Mouse (Mus musculus) frontal cortex, postnatal 14 days (tissue): ENCODE results near the gene Chuk.

Experiments used
- DNase-seq, 2 experiments: peaks; one replicate each; pipeline ENCODE4 v3.0.0; 2022; ENCODE audit warnings: low spot score in 2 of 2

The Chuk gene

DNA sequence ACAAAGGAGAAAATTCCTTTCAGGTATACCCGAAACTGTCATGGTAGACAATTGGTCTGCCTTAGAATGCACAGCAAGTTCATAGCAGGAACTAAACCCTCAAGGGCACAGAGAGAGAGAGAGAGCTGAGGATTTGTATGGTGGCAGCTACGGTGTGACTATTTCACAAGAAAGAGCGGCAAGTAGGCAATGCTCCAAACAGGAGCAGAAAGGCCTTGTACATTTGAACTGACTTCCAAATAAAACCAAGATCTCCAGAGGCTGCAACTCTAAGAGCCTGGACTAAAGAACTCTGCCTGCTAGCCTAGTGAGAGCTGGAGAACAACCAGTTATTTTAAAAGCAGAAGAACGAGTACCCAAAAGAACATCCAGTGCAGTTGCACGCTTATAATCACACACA lies 65.2 kb downstream of the Chuk start:
- no peak for DNase-seq

DNA sequence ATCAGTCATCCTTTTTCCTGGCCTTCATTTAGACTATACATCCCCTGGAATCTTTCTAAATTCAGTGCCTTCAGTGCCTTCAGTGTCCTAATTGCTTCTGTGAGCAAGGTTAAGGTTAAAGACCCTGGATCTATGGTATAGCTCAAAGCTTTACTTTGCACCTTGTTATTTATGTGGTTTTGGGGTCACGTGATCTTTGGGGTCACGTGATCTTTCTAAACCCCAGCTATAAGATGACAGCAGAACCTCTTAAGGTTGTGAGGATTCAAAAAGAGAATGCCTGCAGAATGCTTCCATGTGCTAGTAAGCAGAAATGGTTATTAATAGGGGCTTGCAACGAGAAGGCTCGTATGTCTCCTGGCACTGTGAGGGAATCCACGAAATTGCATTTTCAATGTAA lies 73.9 kb downstream of the Chuk start:
- DNase-seq = no peak

DNA sequence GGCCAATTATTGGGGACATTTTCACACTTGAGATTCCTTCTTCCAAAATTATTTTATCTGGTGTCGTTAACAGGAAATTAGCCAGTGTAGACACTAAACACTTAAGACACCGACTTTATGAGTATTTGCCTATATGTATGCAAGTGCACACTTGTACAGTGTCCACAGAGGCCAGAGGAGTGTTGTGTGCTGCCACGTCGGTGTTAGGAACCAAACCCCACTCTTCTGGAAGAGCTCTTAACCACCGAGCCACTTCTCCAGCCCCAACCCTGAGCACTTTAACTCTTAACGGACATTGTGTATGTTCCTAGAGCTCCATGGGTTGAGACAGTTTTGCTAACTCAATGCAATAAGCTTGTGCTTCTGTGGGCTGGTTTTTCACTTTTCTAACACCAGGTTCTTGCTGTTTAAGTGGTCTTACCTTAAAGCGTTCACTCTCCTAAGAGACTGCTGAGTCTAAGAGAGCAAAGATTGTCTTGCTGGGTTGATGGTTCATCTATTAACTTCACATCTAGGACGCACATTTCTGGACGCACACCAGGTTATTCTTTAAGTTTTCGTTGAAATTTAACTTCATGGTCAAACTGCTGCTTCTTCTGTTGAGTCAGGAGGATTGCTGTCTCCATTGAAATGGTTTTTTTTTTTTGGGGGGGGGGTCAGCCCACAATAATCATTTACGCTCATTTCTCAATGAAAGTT lies 75.1 kb downstream of the Chuk start:
- no peak for DNase-seq

DNA sequence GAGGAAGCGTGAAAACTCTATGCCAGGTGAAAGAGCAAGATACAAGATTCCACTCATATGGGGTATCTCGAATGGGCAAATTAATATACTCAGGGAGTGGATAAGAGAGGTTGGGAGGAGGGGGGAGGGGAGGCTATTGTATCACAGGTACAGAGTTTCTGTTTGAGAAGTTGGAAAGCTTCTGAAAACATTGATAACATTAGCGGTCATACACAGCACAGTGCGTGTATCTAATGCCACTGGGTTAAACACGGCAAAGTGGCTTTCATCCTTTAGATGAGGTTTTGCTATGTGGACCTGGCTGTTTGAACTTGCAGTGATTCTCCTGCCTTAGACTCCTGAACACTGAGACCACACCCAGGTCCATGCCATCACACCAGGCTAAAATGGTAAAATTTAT lies 77.3 kb downstream of the Chuk start:
- no peak for DNase-seq

DNA sequence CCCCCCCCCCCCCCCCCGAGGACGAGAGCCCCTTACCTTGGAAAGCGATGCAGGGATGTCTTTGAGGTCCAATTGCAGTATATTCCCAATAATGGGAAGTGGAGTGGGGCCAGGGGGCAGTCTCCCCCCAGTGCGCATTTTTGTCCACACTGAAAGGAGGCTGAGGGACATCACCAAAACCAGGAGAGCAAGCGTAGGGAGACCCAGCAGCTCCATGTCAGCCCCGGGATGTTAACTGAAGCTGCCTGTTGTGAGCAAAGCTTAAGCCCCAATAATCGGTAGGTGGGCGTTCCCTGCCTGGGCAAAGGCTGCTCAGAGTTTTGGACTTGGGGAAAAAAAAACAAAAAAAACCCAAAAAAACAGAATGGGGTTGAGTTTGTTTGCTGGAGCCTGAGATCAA lies 78.3 kb downstream of the Chuk start, which contains the start of gene Cyp2c23:
Cyp2c23 (minus strand) TSS at position 237 of the 400 bp plus-strand sequence.
- no peak for DNase-seq

DNA sequence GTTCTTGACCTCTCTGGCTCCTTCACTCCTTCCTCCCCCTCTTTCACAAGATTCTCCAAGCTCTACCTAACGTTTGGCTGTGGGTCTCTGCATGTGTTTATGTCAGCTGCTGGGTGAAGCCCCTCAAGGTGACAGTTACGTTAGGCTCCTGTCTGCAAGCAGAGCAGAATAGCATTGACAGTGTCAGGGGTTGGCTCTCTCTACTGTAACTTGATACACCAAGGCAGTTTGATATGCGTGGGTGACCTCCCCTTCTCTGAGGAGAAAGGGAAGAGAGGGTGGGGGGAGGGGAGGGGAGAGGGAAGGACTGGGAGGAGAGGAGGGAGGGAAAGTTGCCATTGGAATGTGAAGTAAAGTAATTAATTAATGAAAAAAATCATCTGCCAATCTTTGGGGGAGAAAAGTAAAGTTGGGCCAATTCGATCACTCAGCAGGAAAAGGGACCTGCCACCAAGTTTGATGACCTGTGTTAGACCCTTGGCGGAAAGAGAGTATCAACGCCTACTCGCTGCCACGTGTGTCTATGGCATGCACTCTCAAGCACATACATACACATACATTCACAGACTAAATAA lies 80.2 kb downstream of the Chuk start:
- no peak for DNase-seq

DNA sequence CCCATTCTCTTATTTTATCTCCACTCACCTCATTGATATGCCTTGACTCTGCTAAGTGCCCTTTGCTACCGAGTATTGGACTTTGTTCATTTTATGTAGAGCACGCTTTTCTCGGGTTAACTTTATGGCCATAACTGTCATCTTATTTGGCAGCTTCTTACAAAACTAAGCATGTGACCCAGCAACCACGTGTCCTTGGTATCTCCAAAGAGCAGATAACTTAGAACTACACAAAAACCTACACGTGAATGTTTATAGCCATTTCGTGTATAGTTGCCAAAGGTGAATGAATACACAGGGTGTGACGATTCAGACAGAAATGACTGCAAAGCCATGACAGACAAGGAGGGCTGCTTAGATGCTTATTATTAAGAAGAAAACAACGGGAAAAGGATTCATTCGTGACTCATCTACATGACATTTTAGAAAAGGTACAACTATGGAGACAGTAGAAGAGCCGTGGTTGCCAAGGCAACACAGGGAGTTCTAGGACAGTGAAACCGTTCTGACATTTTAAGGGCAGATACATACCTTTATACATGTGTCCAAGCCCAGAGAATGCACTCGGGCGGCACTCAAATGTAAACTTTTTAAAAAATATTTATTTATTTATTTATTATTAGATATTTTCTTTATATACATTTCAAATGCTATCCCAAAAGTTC lies 82.2 kb downstream of the Chuk start:
- no peak for DNase-seq
